Comparison of ENCODE assay signal across 12 mouse cellular contexts in the genomic region with DNA sequence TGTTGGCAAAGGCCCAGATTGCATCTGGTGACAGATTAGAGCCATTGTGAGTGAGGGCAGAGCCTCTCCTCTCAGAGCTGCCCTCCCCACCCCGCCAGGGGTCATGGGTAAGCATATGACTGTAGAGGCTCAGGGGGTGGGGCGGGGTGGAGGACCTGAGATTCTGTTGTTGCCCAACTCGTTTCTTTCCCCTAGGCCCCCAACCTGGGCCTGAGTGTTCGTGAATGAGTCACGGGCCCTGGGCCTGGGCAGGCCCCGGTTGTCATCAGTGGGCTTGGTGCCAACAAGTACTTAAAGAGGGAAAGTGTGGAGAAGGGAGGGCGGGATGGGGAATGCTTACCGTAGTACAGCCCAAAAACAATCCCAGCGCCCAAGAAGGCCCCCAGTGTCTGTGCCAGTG. TPM values are rescaled to one million over a fixed set of nuclear protein-coding genes. Genes with fewer than 3 reads are reported as not detected.
A peak's percentile ranks its signal among the peaks of the same experiment; 100 is the strongest.
DNase-seq lines count a peak whose midpoint lies in the region; ATAC-seq and TF ChIP-seq lines count a peak whose summit lies in the region.
"Had no signal": no experiment of that assay in that cellular context is flagged by ENCODE, and none has a peak within 500 bp of the region (broad histone marks: within the 10 kb centered on the region; RNA-seq: fewer than 3 reads in every experiment).

No protein-coding gene starts in this region.

- H3K4me1 ChIP-seq in midbrain, embryonic 14.5 days (ENCODE audit: control insufficient read depth, insufficient read depth, low read length), result peaks cover 8% of the 10 kb centered on the region; the same call in 1 of the 2 replicates
- peaks cover 13% of the 10 kb centered on the region for H3K4me1 ChIP-seq in midbrain, embryonic 13.5 days (replicated peaks)
- H3K4me1 ChIP-seq in lung, postnatal 0 days (ENCODE audit: insufficient read depth, low read depth, low read length), result peaks cover 6% of the 10 kb centered on the region; the same call in 1 of the 2 replicates
- H3K4me1 ChIP-seq in forebrain, embryonic 10.5 days, result peaks cover 41% of the 10 kb centered on the region

- H3K4me2 ChIP-seq in midbrain, embryonic 14.5 days (ENCODE audit: low read length), result no peak overlapping the region
- H3K4me2 ChIP-seq in midbrain, embryonic 13.5 days (replicated peaks), result no peak overlapping the region
- H3K4me2 ChIP-seq in lung, postnatal 0 days (replicated peaks; ENCODE audit: low read depth, low read length), result no peak overlapping the region
- H3K4me2 ChIP-seq: embryonic facial prominence, embryonic 12.5 days had no signal

- H3K9me3 ChIP-seq in midbrain, embryonic 14.5 days (ENCODE audit: control insufficient read depth, low read length), result no peaks in the 10 kb centered on the region
- H3K9me3 ChIP-seq in midbrain, embryonic 13.5 days, result no peaks in the 10 kb centered on the region
- no peaks in the 10 kb centered on the region for H3K9me3 ChIP-seq in lung, postnatal 0 days (ENCODE audit: low read length)
- no peaks in the 10 kb centered on the region for H3K9me3 ChIP-seq in forebrain, embryonic 10.5 days
- H3K9me3 ChIP-seq: embryonic facial prominence, embryonic 12.5 days had no signal

- no peak overlapping the region for H3K27ac ChIP-seq in midbrain, embryonic 14.5 days (replicated peaks; ENCODE audit: low read depth, low read length)
- H3K27ac ChIP-seq in midbrain, embryonic 13.5 days, result no peak overlapping the region
- no peak overlapping the region for H3K27ac ChIP-seq in lung, postnatal 0 days (ENCODE audit: low read length)
- no peak overlapping the region for H3K27ac ChIP-seq in forebrain, embryonic 10.5 days
- H3K27ac ChIP-seq: embryonic facial prominence, embryonic 12.5 days; gastrocnemius, adult 2 months had no signal

- peak; percentile 62 for TF ChIP-seq EP300 in lung, postnatal 0 days (IDR thresholded peaks at IDR 0.05)

- H3K4me3 ChIP-seq in midbrain, embryonic 14.5 days (replicated peaks; ENCODE audit: low read depth, low read length), result no peak overlapping the region
- H3K4me3 ChIP-seq in midbrain, embryonic 13.5 days (replicated peaks), result no peak overlapping the region
- no peak overlapping the region for H3K4me3 ChIP-seq in lung, postnatal 0 days (ENCODE audit: low read depth, low read length)
- no peak overlapping the region for H3K4me3 ChIP-seq in forebrain, embryonic 10.5 days
- H3K4me3 ChIP-seq: embryonic facial prominence, embryonic 12.5 days; gastrocnemius, adult 2 months had no signal

- H3K9ac ChIP-seq in midbrain, embryonic 14.5 days (replicated peaks; ENCODE audit: low read length), result no peak overlapping the region
- H3K9ac ChIP-seq in midbrain, embryonic 13.5 days (replicated peaks), result no peak overlapping the region
- H3K9ac ChIP-seq in lung, postnatal 0 days (replicated peaks; ENCODE audit: low read depth), result no peak overlapping the region
- H3K9ac ChIP-seq: embryonic facial prominence, embryonic 12.5 days had no signal

- 69% methylated on average over 9 of the region's 9 CpGs for WGBS in midbrain, embryonic 14.5 days
- 70% methylated on average over 9 of the region's 9 CpGs for WGBS in midbrain, embryonic 13.5 days
- 35% methylated on average over 9 of the region's 9 CpGs for WGBS in lung, postnatal 0 days
- WGBS in forebrain, embryonic 10.5 days, result 83% methylated on average over 9 of the region's 9 CpGs

- H3K36me3 ChIP-seq in midbrain, embryonic 14.5 days (ENCODE audit: control insufficient read depth, insufficient read depth, low read length), result no peaks in the 10 kb centered on the region
- H3K36me3 ChIP-seq in midbrain, embryonic 13.5 days, result no peaks in the 10 kb centered on the region
- no peaks in the 10 kb centered on the region for H3K36me3 ChIP-seq in lung, postnatal 0 days (ENCODE audit: insufficient read depth, low read length)
- H3K36me3 ChIP-seq in forebrain, embryonic 10.5 days (replicated peaks), result no peaks in the 10 kb centered on the region
- H3K36me3 ChIP-seq: embryonic facial prominence, embryonic 12.5 days had no signal

- H3K27me3 ChIP-seq in midbrain, embryonic 14.5 days (ENCODE audit: control insufficient read depth, insufficient read depth, low read length), result peaks cover 17% of the 10 kb centered on the region
- H3K27me3 ChIP-seq in midbrain, embryonic 13.5 days, result peaks cover 30% of the 10 kb centered on the region
- H3K27me3 ChIP-seq in lung, postnatal 0 days (replicated peaks; ENCODE audit: insufficient read depth, low read length), result 0 out of 2 replicates have a peak, but pooled peaks cover 5% of the 10 kb centered on the region
- H3K27me3 ChIP-seq in forebrain, embryonic 10.5 days (ENCODE audit: poor library complexity, severe bottlenecking), result peaks cover 43% of the 10 kb centered on the region

- DNase-seq in midbrain, embryonic 14.5 days, result peak; percentile 19
- peak; percentile 64 for DNase-seq in adrenal gland, postnatal 25 days
- DNase-seq in lung, postnatal 0 days (ENCODE audit: low spot score), result peak; percentile 91
- DNase-seq in urinary bladder, postnatal 36 days (ENCODE audit: low spot score in 2 of 2), result peak; percentile 69 to 79
- no peak for DNase-seq in forebrain, embryonic 10.5 days (ENCODE audit: extremely low spot score, low spot score)
- no peak for DNase-seq in spleen, postnatal 36 days (ENCODE audit: low spot score in 2 of 2)
- DNase-seq: cerebellum, adult 11 months; gastrocnemius, adult 2 months; right cerebral cortex, postnatal 25 days; thymus, postnatal 36 days had no signal

- peak; percentile 10; the same call in 1 of the 2 replicates for TF ChIP-seq CTCF in lung, postnatal 0 days (IDR thresholded peaks at IDR 0.05)

- no peak for ATAC-seq in midbrain, embryonic 14.5 days (ENCODE audit: low FRiP score, low TSS enrichment)
- ATAC-seq in midbrain, embryonic 13.5 days, result no peak
- ATAC-seq in lung, postnatal 0 days, result peak; percentile 93

RNA-seq across cellular contexts. Expression of gene Aqp3, which starts 3.6 kb away (rescaled TPM):
- polyA plus RNA-seq in midbrain, embryonic 14.5 days (2014; fragmentation: Nextera tagmentation; extraction: Ambion mirVana), result 0.22 TPM in 1 of 2 replicates, not detected in the other
- polyA plus RNA-seq in midbrain, embryonic 13.5 days (2015; fragmentation: Nextera tagmentation; extraction: Ambion mirVana), result 0.08 and 0.18 TPM in 2 replicates
- total RNA-seq in adrenal gland, postnatal 25 days (2021), result not detected in 2 replicates
- polyA plus RNA-seq in lung, postnatal 0 days (2015; fragmentation: Nextera tagmentation; extraction: Ambion mirVana), result 8.7 and 15.3 TPM in 2 replicates
- 4.6 and 4.9 TPM in 2 replicates for polyA plus RNA-seq in forebrain, embryonic 10.5 days (2016; fragmentation: Nextera tagmentation; extraction: Ambion mirVana)
- total RNA-seq: gastrocnemius, adult 2 months had no signal

RNA-seq across cellular contexts. Expression of gene Nol6, which starts 29.9 kb away (rescaled TPM):
- 35.7 and 38.1 TPM in 2 replicates for polyA plus RNA-seq in midbrain, embryonic 14.5 days (2014; fragmentation: Nextera tagmentation; extraction: Ambion mirVana)
- polyA plus RNA-seq in midbrain, embryonic 13.5 days (2015; fragmentation: Nextera tagmentation; extraction: Ambion mirVana), result 28.1 and 28.7 TPM in 2 replicates
- total RNA-seq in adrenal gland, postnatal 25 days (2021), result 56.1 and 57.0 TPM in 2 replicates
- polyA plus RNA-seq in lung, postnatal 0 days (2015; fragmentation: Nextera tagmentation; extraction: Ambion mirVana), result 5.3 and 6.9 TPM in 2 replicates
- 34.3 and 36.9 TPM in 2 replicates for polyA plus RNA-seq in forebrain, embryonic 10.5 days (2016; fragmentation: Nextera tagmentation; extraction: Ambion mirVana)

RNA-seq across cellular contexts. Expression of gene Ube2r2, which starts 41.2 kb away (rescaled TPM):
- polyA plus RNA-seq in midbrain, embryonic 14.5 days (2014; fragmentation: Nextera tagmentation; extraction: Ambion mirVana), result 75.7 and 80.7 TPM in 2 replicates
- 76.5 and 87.8 TPM in 2 replicates for polyA plus RNA-seq in midbrain, embryonic 13.5 days (2015; fragmentation: Nextera tagmentation; extraction: Ambion mirVana)
- 105 and 106 TPM in 2 replicates for total RNA-seq in adrenal gland, postnatal 25 days (2021)
- 77.9 and 81.6 TPM in 2 replicates for polyA plus RNA-seq in lung, postnatal 0 days (2015; fragmentation: Nextera tagmentation; extraction: Ambion mirVana)
- 74.6 and 82.1 TPM in 2 replicates for polyA plus RNA-seq in forebrain, embryonic 10.5 days (2016; fragmentation: Nextera tagmentation; extraction: Ambion mirVana)

RNA-seq across cellular contexts. Expression of gene Aqp7, which starts 46.4 kb away (rescaled TPM):
- polyA plus RNA-seq in midbrain, embryonic 14.5 days (2014; fragmentation: Nextera tagmentation; extraction: Ambion mirVana), result 0.16 TPM in 1 of 2 replicates, not detected in the other
- polyA plus RNA-seq in midbrain, embryonic 13.5 days (2015; fragmentation: Nextera tagmentation; extraction: Ambion mirVana), result 0.15 TPM in 1 of 2 replicates, not detected in the other
- total RNA-seq in adrenal gland, postnatal 25 days (2021), result 18.6 and 20.6 TPM in 2 replicates
- 0.10 and 0.24 TPM in 2 replicates for polyA plus RNA-seq in lung, postnatal 0 days (2015; fragmentation: Nextera tagmentation; extraction: Ambion mirVana)
- 0.06 and 0.07 TPM in 2 replicates for polyA plus RNA-seq in forebrain, embryonic 10.5 days (2016; fragmentation: Nextera tagmentation; extraction: Ambion mirVana)
- polyA plus RNA-seq: embryonic facial prominence, embryonic 12.5 days had no signal

Comparison
In these comparisons a context has a peak if more than half of its experiments do, and no peak if none do; other contexts are left out.
1. DNase-seq: peak in midbrain, embryonic 14.5 days (single experiment), adrenal gland, postnatal 25 days (single experiment), lung, postnatal 0 days (single experiment) and urinary bladder, postnatal 36 days (2 of 2); none in forebrain, embryonic 10.5 days (single experiment) and spleen, postnatal 36 days (0 of 2).